Mouse (Mus musculus): ENCODE measurements at regions not wholly inside any gene's neighbourhood (a gene's known extent, or its start where the extent isn't known, plus 50 kb on each side); places are given as distances from the start of the nearest gene placed in this dataset.

DNA sequence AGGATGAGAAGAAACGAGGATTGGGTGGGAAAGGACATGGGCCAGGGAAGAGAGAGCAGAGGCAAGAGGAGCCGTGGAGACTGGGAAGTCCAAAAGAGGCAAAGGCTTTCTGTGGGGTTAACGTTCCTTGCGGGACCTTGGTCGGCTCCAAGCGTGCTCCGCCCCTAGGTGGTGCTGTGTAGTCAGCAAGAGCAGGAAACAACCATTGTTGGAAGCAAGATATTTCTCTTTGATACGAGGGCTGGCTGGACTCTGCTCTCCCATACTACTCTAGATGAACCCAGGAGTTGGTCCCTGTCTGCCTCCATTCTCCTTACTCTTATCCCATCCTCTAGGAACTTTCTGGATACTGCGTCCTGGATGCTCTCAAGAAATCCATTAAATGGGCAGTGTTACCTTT is 105.3 kb upstream of the Vangl1 start:
- Histone ChIP-seq H3K4me2 (replicated peaks; ENCODE audit: low read depth) (no peak overlapping the region), H3K27ac (ENCODE audit: low read depth, low read length) (no peak overlapping the region), H3K9ac (ENCODE audit: low read depth, low read length) (no peak overlapping the region), H3K4me3 (ENCODE audit: low read depth, low read length) (no peak overlapping the region), H3K27me3 (replicated peaks; ENCODE audit: control insufficient read depth, insufficient read depth, low read length) (no peaks in the 10 kb centered on the region), H3K4me1 (replicated peaks; ENCODE audit: control insufficient read depth, insufficient read depth, low read length) (no peaks in the 10 kb centered on the region), H3K9me3 (ENCODE audit: control insufficient read depth) (no peaks in the 10 kb centered on the region), H3K36me3 (ENCODE audit: control insufficient read depth, insufficient read depth) (no peaks in the 10 kb centered on the region)
- WGBS, result 27% methylated on average over 9 of the region's 9 CpGs
- ATAC-seq, result peak; percentile 38; the same call in 1 of the 2 replicates
- peak; percentile 84 for TF ChIP-seq CTCF (IDR thresholded peaks at IDR 0.05; ENCODE audit: low read depth)

GRCm38 (mm10) chr3:102307656-102308055 is 103.2 kb upstream of the Vangl1 start:
- Histone ChIP-seq H3K9me3 (ENCODE audit: control insufficient read depth) (no peaks in the 10 kb centered on the region), H3K4me3 (ENCODE audit: low read depth, low read length) (no peak overlapping the region), H3K27ac (ENCODE audit: low read depth, low read length) (no peak overlapping the region), H3K36me3 (ENCODE audit: control insufficient read depth, insufficient read depth) (no peaks in the 10 kb centered on the region), H3K27me3 (replicated peaks; ENCODE audit: control insufficient read depth, insufficient read depth, low read length) (no peaks in the 10 kb centered on the region), H3K4me1 (replicated peaks; ENCODE audit: control insufficient read depth, insufficient read depth, low read length) (no peaks in the 10 kb centered on the region), H3K9ac (ENCODE audit: low read depth, low read length) (no peak overlapping the region), H3K4me2 (replicated peaks; ENCODE audit: low read depth) (no peak overlapping the region)
- ATAC-seq, result no peak
- 65% methylated on average over 1 of the region's 1 CpGs for WGBS
- TF ChIP-seq CTCF (IDR thresholded peaks at IDR 0.05; ENCODE audit: low read depth), result no peak

- H3K4me1 ChIP-seq (replicated peaks; ENCODE audit: control insufficient read depth, insufficient read depth, low read length), result no peaks in the 10 kb centered on the region
- H3K4me3 ChIP-seq (ENCODE audit: low read depth, low read length), result no peak overlapping the region
- no peaks in the 10 kb centered on the region for H3K36me3 ChIP-seq (ENCODE audit: control insufficient read depth, insufficient read depth)
- H3K4me2 ChIP-seq (replicated peaks; ENCODE audit: low read depth), result no peak overlapping the region
- H3K9me3 ChIP-seq (ENCODE audit: control insufficient read depth), result no peaks in the 10 kb centered on the region
- no peaks in the 10 kb centered on the region for H3K27me3 ChIP-seq (replicated peaks; ENCODE audit: control insufficient read depth, insufficient read depth, low read length)
- H3K27ac ChIP-seq (ENCODE audit: low read depth, low read length), result no peak overlapping the region
- no peak for TF ChIP-seq CTCF (IDR thresholded peaks at IDR 0.05; ENCODE audit: low read depth)
- WGBS, result 89% methylated on average over 3 of the region's 3 CpGs
- no peak for ATAC-seq
- H3K9ac ChIP-seq (ENCODE audit: low read depth, low read length), result no peak overlapping the region
Observed at GRCm38 (mm10) chr3:102292385-102292784, 87.9 kb upstream of the Vangl1 start.

GRCm38 (mm10) chr3:102281983-102282382 is 77.5 kb upstream of the Vangl1 start:
- TF ChIP-seq CTCF (IDR thresholded peaks at IDR 0.05; ENCODE audit: low read depth), result no peak

DNA sequence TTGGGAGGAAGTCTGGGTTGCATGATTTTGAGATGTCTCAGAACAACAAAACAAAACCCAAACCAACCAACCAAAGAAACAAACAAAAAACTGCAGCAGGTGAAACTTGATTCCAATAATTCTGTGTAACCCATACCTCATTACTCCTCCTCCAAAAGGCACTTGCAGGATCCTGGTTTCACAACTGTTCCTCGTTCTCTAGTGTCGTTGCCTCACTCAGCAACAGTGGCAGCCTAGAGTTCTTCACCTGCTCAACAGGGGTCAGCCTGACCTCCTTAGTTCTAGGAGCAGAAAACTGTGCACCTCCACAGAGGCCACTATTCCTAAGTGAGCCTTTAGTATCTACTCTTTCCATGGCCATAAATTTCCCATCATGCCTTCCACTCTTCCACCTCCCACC is 72.3 kb upstream of the Vangl1 start:
- H3K9ac ChIP-seq (ENCODE audit: low read depth, low read length), result no peak overlapping the region
- TF ChIP-seq CTCF (IDR thresholded peaks at IDR 0.05; ENCODE audit: low read depth), result no peak
- H3K27me3 ChIP-seq (replicated peaks; ENCODE audit: control insufficient read depth, insufficient read depth, low read length), result no peaks in the 10 kb centered on the region
- no peaks in the 10 kb centered on the region for H3K9me3 ChIP-seq (ENCODE audit: control insufficient read depth)
- H3K4me2 ChIP-seq (replicated peaks; ENCODE audit: low read depth), result no peak overlapping the region
- H3K4me3 ChIP-seq (ENCODE audit: low read depth, low read length), result no peak overlapping the region
- no peaks in the 10 kb centered on the region for H3K4me1 ChIP-seq (replicated peaks; ENCODE audit: control insufficient read depth, insufficient read depth, low read length)
- ATAC-seq, result no peak
- no peak overlapping the region for H3K27ac ChIP-seq (ENCODE audit: low read depth, low read length)
- no peaks in the 10 kb centered on the region for H3K36me3 ChIP-seq (ENCODE audit: control insufficient read depth, insufficient read depth)
- whole genome bisulfite sequencing, result 88% methylated on average over 2 of the region's 2 CpGs

More at GRCm38 (mm10) chr3:102281983-102282382, 77.5 kb upstream of the Vangl1 start:
- no peaks in the 10 kb centered on the region for H3K27me3 ChIP-seq (replicated peaks; ENCODE audit: control insufficient read depth, insufficient read depth, low read length)
- H3K4me3 ChIP-seq (ENCODE audit: low read depth, low read length), result no peak overlapping the region
- no peak overlapping the region for H3K27ac ChIP-seq (ENCODE audit: low read depth, low read length)
- no peaks in the 10 kb centered on the region for H3K9me3 ChIP-seq (ENCODE audit: control insufficient read depth)
- 64% methylated on average over 4 of the region's 4 CpGs for WGBS
- no peak for ATAC-seq
- no peaks in the 10 kb centered on the region for H3K4me1 ChIP-seq (replicated peaks; ENCODE audit: control insufficient read depth, insufficient read depth, low read length)
- no peak overlapping the region for H3K9ac ChIP-seq (ENCODE audit: low read depth, low read length)
- H3K4me2 ChIP-seq (replicated peaks; ENCODE audit: low read depth), result no peak overlapping the region
- H3K36me3 ChIP-seq (ENCODE audit: control insufficient read depth, insufficient read depth), result no peaks in the 10 kb centered on the region

GRCm38 (mm10) chr3:102276283-102276682 is 71.8 kb upstream of the Vangl1 start:
- Histone ChIP-seq H3K9me3 (ENCODE audit: control insufficient read depth) (no peaks in the 10 kb centered on the region), H3K4me3 (ENCODE audit: low read depth, low read length) (no peak overlapping the region), H3K4me2 (replicated peaks; ENCODE audit: low read depth) (no peak overlapping the region), H3K27me3 (replicated peaks; ENCODE audit: control insufficient read depth, insufficient read depth, low read length) (no peaks in the 10 kb centered on the region), H3K9ac (ENCODE audit: low read depth, low read length) (no peak overlapping the region), H3K4me1 (replicated peaks; ENCODE audit: control insufficient read depth, insufficient read depth, low read length) (no peaks in the 10 kb centered on the region), H3K36me3 (ENCODE audit: control insufficient read depth, insufficient read depth) (no peaks in the 10 kb centered on the region), H3K27ac (ENCODE audit: low read depth, low read length) (no peak overlapping the region)
- 64% methylated on average over 2 of the region's 2 CpGs for WGBS
- ATAC-seq, result no peak
- no peak for TF ChIP-seq CTCF (IDR thresholded peaks at IDR 0.05; ENCODE audit: low read depth)

All from intestine, postnatal 0 days (tissue).